Mouse (Mus musculus) forebrain, postnatal 0 days (tissue): ENCODE results near the gene Fastkd1. TPM values are rescaled to one million over a fixed set of nuclear protein-coding genes. Genes with fewer than 3 reads are reported as not detected.
"Not testable (repeated sequence)": the region's sequence is repeated elsewhere in the genome, so short reads cannot be mapped to it uniquely, and the experiment has no call there.

ENCODE experiments used
- ATAC-seq: fragments of 200-750 bp; cut with Nextera tagmentation; 2 replicates; pipeline ENCODE4 v1.8.0; 2017; ENCODE audit warnings: mild to moderate bottlenecking, moderate library complexity
- DNase-seq: peaks from one replicate; pipeline ENCODE4 v3.0.0-alpha.2; 2015
- H3K27ac ChIP-seq: fragments of 300-500 bp; sonication (generic); 2 replicates; pipeline ENCODE4 v1.5.1; 2014; ENCODE audit warnings: low read depth, mild to moderate bottlenecking, antibody characterized with exemption, low read length, moderate library complexity, mixed read lengths
- H3K27me3 ChIP-seq: fragments of 300-500 bp; sonication (generic); 2 replicates; pipeline ENCODE4 v1.6.1; 2014; ENCODE audit warnings: mild to moderate bottlenecking, low read length, mixed read lengths; ENCODE audit not compliant: insufficient read depth
- H3K36me3 ChIP-seq: fragments of 300-500 bp; sonication (generic); 2 replicates; pipeline ENCODE4 v1.6.1; 2014; ENCODE audit warnings: mild to moderate bottlenecking, moderate library complexity; ENCODE audit not compliant: insufficient read depth
- H3K4me1 ChIP-seq: fragments of 300-500 bp; sonication (generic); 2 replicates; pipeline ENCODE4 v1.6.1; 2014; ENCODE audit warnings: antibody characterized with exemption; ENCODE audit not compliant: insufficient read depth
- H3K4me2 ChIP-seq: fragments of 300-500 bp; sonication (generic); 2 replicates; pipeline ENCODE4 v1.6.1; 2014; ENCODE audit warnings: low read depth, mild to moderate bottlenecking, moderate library complexity
- H3K4me3 ChIP-seq: fragments of 300-500 bp; sonication (generic); 2 replicates; pipeline ENCODE4 v1.5.1; 2014; ENCODE audit warnings: low read depth, low read length, mixed read lengths
- H3K9ac ChIP-seq: fragments of 300-500 bp; sonication (generic); 2 replicates; pipeline ENCODE4 v1.6.1; 2014; ENCODE audit warnings: mild to moderate bottlenecking
- H3K9me3 ChIP-seq: fragments of 300-500 bp; sonication (generic); 2 replicates; pipeline ENCODE4 v1.6.1; 2016; ENCODE audit warnings: low read length
- CTCF ChIP-seq: sonication (generic); IDR thresholded peaks from 2 replicates; pipeline ENCODE4 v1.5.1; 2016; ENCODE audit warnings: antibody characterized with exemption, control low read depth, low read depth
- WGBS: fragments of 180-500 bp; shearing (Covaris S2); extraction: QIAGEN DNeasy Blood & Tissue Kit; methylation state at CpG from one replicate; pipeline ENCODE4 v1.1.7; 2014; 5-methylcytosine and 5-hydroxymethylcytosine counted together
- polyA plus RNA-seq: library from polyadenylated mRNA; unstranded; fragments of >200 nt; fragmentation: Nextera tagmentation; extraction: Ambion mirVana; gene quantifications from 2 replicates; pipeline ENCODE4 v1.2.1, GENCODE M21; 2015
- total RNA-seq: library from RNA; depleted of rRNA; stranded (reverse); fragments of >200 nt; gene quantifications from 2 replicates; pipeline ENCODE4 v1.2.3, GENCODE M21; 2014; rRNA removed

Fastkd1 gene
- total and polyA plus RNA-seq, 2 experiments from 2014 or later = 12.7 to 24.4 TPM

DNA sequence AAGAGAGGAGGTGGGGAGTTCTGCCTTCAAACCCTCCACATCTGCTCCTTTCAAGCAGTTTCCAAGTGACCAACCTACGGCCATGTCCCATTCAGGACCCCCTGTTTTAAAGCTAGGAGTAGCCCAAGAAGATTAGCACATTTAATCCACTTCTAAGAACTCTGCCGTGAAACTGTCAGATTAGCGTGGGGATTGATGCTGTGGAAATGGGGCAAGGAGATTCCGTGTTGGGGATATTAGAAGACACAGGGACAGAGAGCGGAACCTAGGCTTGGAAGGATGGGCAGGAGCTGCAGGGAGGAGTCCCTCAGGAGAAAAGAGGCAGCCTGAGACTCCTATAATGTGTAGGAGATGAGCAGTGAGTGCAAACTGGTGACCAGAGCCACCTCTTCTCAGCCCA lies 63.6 kb downstream of the Fastkd1 start:
- Histone ChIP-seq H3K36me3 (peaks cover 11% of the 10 kb centered on the region), H3K27ac (no peak overlapping the region), H3K4me1 (no peaks in the 10 kb centered on the region), H3K27me3 (no peaks in the 10 kb centered on the region), H3K4me2 (no peak overlapping the region), H3K9me3 (no peaks in the 10 kb centered on the region), H3K9ac (no peak overlapping the region), H3K4me3 (no peak overlapping the region)
- 82% methylated on average over 5 of the region's 5 CpGs for WGBS
- DNase-seq = no peak
- no peak for TF ChIP-seq CTCF
- ATAC-seq = no peak

DNA sequence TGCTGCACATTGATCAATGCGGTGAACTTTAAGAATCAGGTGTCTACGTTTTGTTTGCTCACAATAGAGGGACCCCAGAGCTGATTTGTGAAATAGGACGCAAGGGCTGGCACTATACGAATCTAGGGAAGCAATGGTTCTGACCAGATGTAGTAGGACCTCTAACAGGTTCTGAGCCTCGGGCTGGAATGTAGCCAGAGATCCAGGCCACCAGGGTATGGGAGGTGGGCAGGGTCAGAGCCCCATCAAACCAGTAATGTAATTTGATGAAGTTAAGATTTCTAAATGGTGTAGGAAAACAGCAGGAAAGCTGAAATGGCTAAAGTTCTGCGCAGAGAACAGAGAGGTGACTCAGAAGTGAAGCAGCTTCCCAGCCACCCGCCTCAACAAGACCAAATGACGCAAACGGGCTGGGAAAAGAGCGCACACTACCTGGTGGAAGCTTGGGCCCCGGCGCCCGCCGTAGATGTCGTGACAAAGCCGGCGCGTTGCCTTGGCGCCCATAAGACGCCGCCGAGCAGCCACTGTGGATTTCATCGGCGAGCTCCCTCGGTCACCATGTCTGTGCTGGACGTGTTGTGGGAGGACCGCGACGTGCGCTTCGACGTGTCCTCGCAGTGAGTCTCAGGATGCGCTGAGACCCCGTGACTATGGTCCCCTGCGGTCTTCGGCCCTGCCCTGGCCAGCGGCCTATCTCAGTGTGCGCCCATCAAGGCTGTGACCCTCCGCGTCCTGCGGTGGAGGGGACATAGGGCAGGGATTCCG lies 66.4 kb downstream of the Fastkd1 start, which contains the start of gene Bbs5:
Gene Bbs5, plus strand, starts transcription at position 446 of the 765 bp plus-strand sequence.
- Histone ChIP-seq H3K36me3 (no peaks in the 10 kb centered on the region), H3K4me2 (peak within 1 kb of the TSS; percentile 58), H3K9me3 (no peaks in the 10 kb centered on the region), H3K4me3 (peak within 1 kb of the TSS; percentile 69), H3K9ac (peak within 1 kb of the TSS; percentile 68), H3K4me1 (no peaks in the 10 kb centered on the region), H3K27ac (no peak within 1 kb of the TSS), H3K27me3 (no peaks in the 10 kb centered on the region)
- 5% methylated on average over 43 of the region's 43 CpGs for WGBS
- DNase-seq = peak; percentile 94
- no peak for TF ChIP-seq CTCF
- ATAC-seq = peak; percentile 98

DNA sequence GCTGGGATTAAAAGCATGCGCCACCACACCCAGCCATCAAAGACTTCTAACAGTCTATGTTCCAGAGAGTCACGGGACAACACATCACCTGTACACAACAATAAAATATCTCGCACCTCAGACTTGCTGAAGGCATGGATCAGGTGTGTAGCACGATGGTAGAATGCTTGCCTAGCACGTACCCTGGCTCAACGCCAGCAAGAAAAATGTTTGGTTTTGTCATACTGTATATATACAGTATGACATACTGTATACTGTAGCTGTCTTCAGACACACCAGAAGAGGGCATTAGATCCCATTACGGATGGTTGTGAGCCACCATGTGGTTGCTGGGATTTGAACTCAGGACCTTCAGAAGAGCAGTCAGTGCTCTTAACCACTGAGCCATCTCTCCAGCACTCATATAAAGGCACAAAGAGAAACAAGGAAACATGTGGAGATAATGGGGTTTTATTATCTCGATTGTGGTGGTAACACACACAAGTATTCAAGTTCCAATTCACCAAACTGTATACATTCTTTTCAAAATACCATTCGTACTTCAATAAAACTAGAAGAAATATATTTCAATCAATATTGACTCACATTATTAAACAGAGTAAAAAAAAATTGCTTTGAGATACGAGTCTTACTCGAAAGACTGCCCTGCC lies 68.2 kb downstream of the Fastkd1 start:
- no peak overlapping the region for H3K4me2 ChIP-seq
- H3K9me3 ChIP-seq = no peaks in the 10 kb centered on the region
- no peak overlapping the region for H3K4me3 ChIP-seq
- H3K9ac ChIP-seq = no peak overlapping the region
- H3K27me3 ChIP-seq = no peaks in the 10 kb centered on the region
- DNase-seq = no peak
- no peaks in the 10 kb centered on the region for H3K36me3 ChIP-seq
- ATAC-seq = no peak
- WGBS = 92% methylated on average over 11 of the region's 11 CpGs
- no peak overlapping the region for H3K27ac ChIP-seq
- H3K4me1 ChIP-seq = no peaks in the 10 kb centered on the region
- TF ChIP-seq CTCF = no peak

DNA sequence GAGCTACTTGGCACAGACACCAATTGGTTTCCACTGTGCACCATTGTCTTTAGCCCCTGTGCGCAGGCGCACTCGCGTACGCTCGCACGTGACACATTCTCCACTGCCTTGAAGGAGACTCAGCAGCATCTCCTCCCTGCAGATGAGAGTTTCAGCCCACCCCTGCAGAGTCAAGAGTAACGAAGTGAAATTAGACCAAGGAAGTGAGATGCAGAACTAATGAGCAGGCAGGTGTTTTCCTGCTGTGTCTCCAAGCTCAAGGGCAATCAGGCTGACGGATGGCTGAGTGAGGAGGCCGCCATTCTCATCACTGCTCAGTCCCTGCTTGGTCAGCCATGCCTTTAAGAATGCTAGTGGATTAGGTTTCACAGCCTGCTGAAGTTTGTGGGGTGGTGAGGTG lies 73.2 kb downstream of the Fastkd1 start:
- TF ChIP-seq CTCF = no peak
- Histone ChIP-seq H3K27me3 (no peaks in the 10 kb centered on the region), H3K9me3 (no peaks in the 10 kb centered on the region), H3K27ac (no peak overlapping the region), H3K36me3 (no peaks in the 10 kb centered on the region), H3K9ac (no peak overlapping the region), H3K4me1 (no peaks in the 10 kb centered on the region), H3K4me2 (no peak overlapping the region), H3K4me3 (no peak overlapping the region)
- WGBS = 48% methylated on average over 10 of the region's 10 CpGs
- peak; percentile 31 for DNase-seq
- peak; percentile 74 for ATAC-seq

DNA sequence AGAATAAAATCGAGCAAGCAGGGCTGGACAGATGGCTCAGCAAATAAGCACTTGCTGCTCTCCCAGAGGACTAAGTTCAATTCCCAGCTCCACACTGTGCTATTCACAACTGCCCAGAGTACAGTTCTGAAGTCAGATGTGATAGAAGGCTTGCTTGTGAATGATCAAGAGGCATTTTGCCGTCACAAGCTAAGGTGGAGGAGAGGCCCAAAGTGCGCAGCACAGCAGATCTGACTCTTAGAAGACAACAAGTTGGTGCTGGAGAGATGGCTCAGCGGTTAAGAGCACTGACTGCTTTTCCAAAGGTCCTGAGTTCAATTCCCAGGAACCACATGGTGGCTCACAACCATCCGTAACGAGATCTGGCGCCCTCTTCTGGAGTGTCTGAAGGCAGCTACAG lies 75.3 kb downstream of the Fastkd1 start:
- not testable (repeated sequence) for ATAC-seq, H3K27ac ChIP-seq, H3K4me1 ChIP-seq, H3K36me3 ChIP-seq, H3K27me3 ChIP-seq, DNase-seq, H3K4me2 ChIP-seq, H3K4me3 ChIP-seq, H3K9me3 ChIP-seq, H3K9ac ChIP-seq
- 72% methylated on average over 7 of the region's 7 CpGs for WGBS

Other genes starting within 250 kb of the Fastkd1 start
- 0.62 and 1.3 TPM in 2 replicates for gene Lrp2, start 127.5 kb downstream of the Fastkd1 start, total RNA-seq
- gene Lrp2, start 127.5 kb downstream of the Fastkd1 start, polyA plus RNA-seq = 0.04 and 0.15 TPM in 2 replicates
- gene Bbs5, start 66.3 kb downstream of the Fastkd1 start, total RNA-seq = 22.7 and 34.4 TPM in 2 replicates
- gene Bbs5, start 66.3 kb downstream of the Fastkd1 start, polyA plus RNA-seq = 17.9 and 23.4 TPM in 2 replicates
- gene Klhl41, start 43.4 kb downstream of the Fastkd1 start, total RNA-seq = 0.10 and 0.15 TPM in 2 replicates
- gene Klhl41, start 43.4 kb downstream of the Fastkd1 start, polyA plus RNA-seq = 0.10 and 0.13 TPM in 2 replicates
- 13.2 and 18.7 TPM in 2 replicates for gene Ppig, start 9.0 kb upstream of the Fastkd1 start, total RNA-seq
- gene Ppig, start 9.0 kb upstream of the Fastkd1 start, polyA plus RNA-seq = 88.0 and 125 TPM in 2 replicates
- 1.3 and 2.8 TPM in 2 replicates for gene Ccdc173, start 76.1 kb upstream of the Fastkd1 start, total RNA-seq
- 1.2 and 1.4 TPM in 2 replicates for gene Ccdc173, start 76.1 kb upstream of the Fastkd1 start, polyA plus RNA-seq
- 39.2 and 40.8 TPM in 2 replicates for gene Phospho2, start 76.1 kb upstream of the Fastkd1 start, total RNA-seq
- gene Phospho2, start 76.1 kb upstream of the Fastkd1 start, polyA plus RNA-seq = 29.8 and 32.3 TPM in 2 replicates
- gene Klhl23, start 108.4 kb upstream of the Fastkd1 start, total RNA-seq = 163 and 199 TPM in 2 replicates
- 43.0 and 87.2 TPM in 2 replicates for gene Klhl23, start 108.4 kb upstream of the Fastkd1 start, polyA plus RNA-seq
- 130 and 152 TPM in 2 replicates for gene Ssb, start 148.0 kb upstream of the Fastkd1 start, total RNA-seq
- gene Ssb, start 148.0 kb upstream of the Fastkd1 start, polyA plus RNA-seq = 287 and 316 TPM in 2 replicates
- 12.5 and 13.0 TPM in 2 replicates for gene Mettl5, start 172.1 kb upstream of the Fastkd1 start, total RNA-seq
- 30.5 and 32.3 TPM in 2 replicates for gene Mettl5, start 172.1 kb upstream of the Fastkd1 start, polyA plus RNA-seq
- gene Ubr3, start 183.7 kb upstream of the Fastkd1 start, total RNA-seq = 42.9 and 53.9 TPM in 2 replicates
- gene Ubr3, start 183.7 kb upstream of the Fastkd1 start, polyA plus RNA-seq = 7.7 and 10.9 TPM in 2 replicates